Mouse (Mus musculus) splenic B cell, adult 2 months (primary cell): ENCODE measurements at regions not wholly inside any gene's neighbourhood (a gene's known extent, or its start where the extent isn't known, plus 50 kb on each side); places are given as distances from the start of the nearest gene placed in this dataset.

ENCODE experiments used
- DNase-seq: peaks from one replicate; pipeline ENCODE4 v3.0.0-alpha.2; 2011; ENCODE audit warnings: low read depth, low spot score
- H3K27me3 ChIP-seq: 2 replicates; pipeline ENCODE4 v1.6.1; 2012; ENCODE audit warnings: mild to moderate bottlenecking, low read length, moderate library complexity, mixed read lengths; ENCODE audit not compliant: control insufficient read depth, poor library complexity, insufficient read depth, severe bottlenecking
- H3K36me3 ChIP-seq: 2 replicates; pipeline ENCODE4 v1.6.1; 2012; ENCODE audit warnings: mild to moderate bottlenecking, low read length, moderate library complexity, mixed read lengths; ENCODE audit not compliant: control insufficient read depth, poor library complexity, insufficient read depth, severe bottlenecking

- DNase-seq, result no peak
Measured at GRCm38 (mm10) chr10:9509092-9509671, 165.8 kb downstream of the Samd5 start.

GRCm38 (mm10) chr10:9503569-9504493 is 171.2 kb downstream of the Samd5 start:
- Histone ChIP-seq H3K27me3 (no peaks in the 10 kb centered on the region), H3K36me3 (no peaks in the 10 kb centered on the region)
- DNase-seq, result no peak

More at GRCm38 (mm10) chr10:9509092-9509671, 165.8 kb downstream of the Samd5 start:
- Histone ChIP-seq H3K27me3 (no peaks in the 10 kb centered on the region), H3K36me3 (no peaks in the 10 kb centered on the region)

DNA sequence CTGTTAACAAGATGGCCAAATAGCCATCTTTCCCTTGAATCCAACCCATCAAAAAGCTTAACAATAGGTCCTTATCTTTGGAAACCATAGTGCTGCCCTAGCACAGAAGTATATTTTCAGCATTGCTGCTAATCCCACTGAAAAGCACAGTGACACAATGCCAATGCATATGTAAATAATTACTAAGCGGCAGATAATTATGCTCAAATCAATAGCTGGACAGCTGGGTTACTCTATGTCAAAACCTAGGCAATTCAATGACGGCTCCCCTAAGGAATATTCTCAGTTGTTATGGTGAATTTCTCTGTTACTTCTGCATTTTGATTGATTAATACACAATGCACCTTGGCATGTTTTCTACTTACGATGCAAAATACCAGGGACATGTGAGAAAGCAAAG is 176.5 kb downstream of the Samd5 start:
- H3K27me3 ChIP-seq, result no peaks in the 10 kb centered on the region
- H3K36me3 ChIP-seq, result no peaks in the 10 kb centered on the region
- DNase-seq, result no peak

GRCm38 (mm10) chr10:9497021-9497420 is 178.0 kb downstream of the Samd5 start:
- H3K27me3 ChIP-seq, result no peaks in the 10 kb centered on the region
- H3K36me3 ChIP-seq, result no peaks in the 10 kb centered on the region
- no peak for DNase-seq

DNA sequence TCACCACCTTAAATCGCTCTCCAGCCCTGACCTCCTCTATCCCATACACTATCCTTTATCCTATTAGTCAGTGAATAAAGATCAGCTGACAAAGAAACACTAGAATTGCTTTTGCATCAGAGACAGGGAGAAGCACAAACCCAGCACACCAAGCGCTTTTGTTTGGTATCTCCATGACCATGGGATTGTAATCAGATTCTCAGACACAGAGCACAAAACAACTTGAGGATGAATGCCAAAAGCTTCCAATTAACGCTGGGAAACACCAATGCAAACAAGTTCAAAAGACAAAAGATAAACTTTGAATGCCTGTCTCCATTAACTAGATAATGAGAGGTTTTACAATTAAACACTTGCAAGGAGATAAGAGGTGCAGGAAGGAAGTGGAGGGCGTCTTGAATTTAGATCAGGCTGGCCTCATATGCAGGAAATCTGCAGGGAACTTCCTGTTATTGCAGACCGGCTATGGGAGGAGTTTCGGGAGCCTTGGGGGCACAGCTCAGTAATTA is 179.8 kb downstream of the Samd5 start:
- no peaks in the 10 kb centered on the region for H3K36me3 ChIP-seq
- H3K27me3 ChIP-seq, result no peaks in the 10 kb centered on the region
- DNase-seq, result no peak

GRCm38 (mm10) chr10:9490416-9490815 is 184.6 kb downstream of the Samd5 start:
- H3K36me3 ChIP-seq, result no peaks in the 10 kb centered on the region
- H3K27me3 ChIP-seq, result no peaks in the 10 kb centered on the region
- no peak for DNase-seq

DNA sequence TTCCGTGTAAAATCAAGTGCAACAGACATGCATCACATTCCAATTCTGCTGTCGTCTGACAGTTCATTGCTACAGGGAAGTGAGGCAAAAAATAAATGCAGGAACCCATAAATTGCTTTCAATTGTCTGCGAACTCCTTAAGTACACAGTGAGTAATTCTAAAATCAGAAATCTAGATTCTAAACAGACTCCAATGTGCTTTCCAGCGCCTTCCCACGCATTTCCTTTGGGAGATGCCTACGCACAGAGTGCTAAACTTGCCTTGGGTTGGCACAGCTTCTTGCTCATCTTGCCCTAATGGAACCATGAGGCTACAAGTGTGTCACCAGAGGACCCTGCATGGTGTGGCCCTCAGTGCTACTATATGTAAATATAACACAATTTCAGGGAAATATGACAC is 212.6 kb downstream of the Samd5 start:
- no peaks in the 10 kb centered on the region for H3K27me3 ChIP-seq
- no peak for DNase-seq
- no peaks in the 10 kb centered on the region for H3K36me3 ChIP-seq

DNA sequence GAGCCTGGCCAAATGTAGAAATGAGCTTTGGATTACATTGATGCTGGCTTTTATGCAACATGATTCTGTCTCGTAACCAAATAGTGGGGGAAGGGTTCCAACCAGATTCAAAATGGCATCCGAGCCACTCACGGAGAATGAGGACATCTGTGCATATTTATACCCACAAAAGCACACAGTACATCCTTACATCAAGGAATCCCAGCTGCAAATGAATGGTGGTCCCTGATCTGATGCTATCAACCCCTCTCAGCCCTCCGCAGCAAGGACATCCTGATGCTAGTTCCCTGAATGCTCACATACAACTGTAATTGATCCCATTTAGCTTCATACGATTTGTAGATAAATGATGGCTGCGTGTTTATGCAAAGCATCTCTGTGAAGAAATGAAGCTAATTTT is 215.9 kb downstream of the Samd5 start:
- H3K27me3 ChIP-seq, result no peaks in the 10 kb centered on the region
- DNase-seq, result no peak
- no peaks in the 10 kb centered on the region for H3K36me3 ChIP-seq

DNA sequence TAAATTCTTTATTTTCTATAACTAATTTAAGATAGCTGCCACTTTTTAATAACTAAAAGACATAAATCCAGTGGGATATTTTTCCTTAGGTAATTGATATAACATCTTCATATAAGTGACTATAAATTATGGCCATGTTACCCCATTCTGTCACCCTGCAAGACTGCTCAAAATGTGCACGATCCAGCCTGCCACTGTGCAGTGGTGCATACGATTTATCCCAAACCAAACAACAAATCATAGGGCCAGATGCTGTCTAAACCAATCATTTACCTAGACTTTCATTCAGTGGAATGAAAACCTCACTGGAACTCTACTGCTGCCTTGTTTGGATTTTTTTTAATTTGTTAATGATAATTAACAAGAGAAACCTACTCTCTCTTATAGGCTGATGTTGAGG is 216.5 kb downstream of the Samd5 start:
- Histone ChIP-seq H3K36me3 (no peaks in the 10 kb centered on the region), H3K27me3 (no peaks in the 10 kb centered on the region)
- no peak for DNase-seq

GRCm38 (mm10) chr10:9457222-9457621 is 217.8 kb downstream of the Samd5 start:
- Histone ChIP-seq H3K36me3 (no peaks in the 10 kb centered on the region), H3K27me3 (no peaks in the 10 kb centered on the region)
- DNase-seq, result no peak

DNA sequence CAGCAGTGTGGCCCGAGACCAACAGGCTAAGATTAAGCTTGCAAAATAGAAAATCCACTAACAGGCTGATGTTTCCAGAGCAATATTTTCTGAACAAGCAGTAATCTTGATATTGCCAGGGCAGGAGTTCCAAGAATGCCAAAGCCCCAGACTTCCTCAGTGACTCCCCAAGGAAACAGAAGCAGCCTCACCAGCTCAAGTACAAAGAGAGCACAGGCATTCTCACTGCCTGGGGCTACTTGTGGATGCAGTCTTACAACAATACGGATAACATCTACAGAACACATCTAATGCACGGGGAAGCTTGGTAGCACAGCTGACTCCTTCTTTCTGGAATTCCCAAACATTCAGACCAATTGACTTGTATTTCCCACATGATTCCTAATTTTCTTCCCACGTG is 235.9 kb downstream of the Samd5 start:
- no peaks in the 10 kb centered on the region for H3K27me3 ChIP-seq
- no peak for DNase-seq
- H3K36me3 ChIP-seq, result no peaks in the 10 kb centered on the region

DNA sequence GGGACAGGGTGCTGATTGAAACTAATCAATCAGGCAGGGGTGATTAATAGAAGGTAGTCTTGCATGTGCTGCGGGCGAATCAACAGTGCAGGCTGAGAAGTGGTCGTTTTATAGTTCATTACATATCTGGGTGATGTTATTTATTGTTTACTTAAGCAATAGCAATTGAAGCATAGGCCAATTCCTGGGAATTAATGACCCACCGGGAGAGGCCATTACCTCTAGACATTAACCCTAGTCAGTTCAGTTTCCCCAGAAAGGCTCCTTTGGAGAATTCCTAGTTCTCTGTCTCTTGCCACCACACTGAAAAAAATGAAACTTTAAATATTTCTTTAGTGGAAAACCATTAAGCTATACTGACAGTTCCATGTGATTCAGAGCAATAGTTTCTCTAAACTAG is 236.6 kb downstream of the Samd5 start:
- DNase-seq, result no peak
- no peaks in the 10 kb centered on the region for H3K36me3 ChIP-seq
- no peaks in the 10 kb centered on the region for H3K27me3 ChIP-seq

DNA sequence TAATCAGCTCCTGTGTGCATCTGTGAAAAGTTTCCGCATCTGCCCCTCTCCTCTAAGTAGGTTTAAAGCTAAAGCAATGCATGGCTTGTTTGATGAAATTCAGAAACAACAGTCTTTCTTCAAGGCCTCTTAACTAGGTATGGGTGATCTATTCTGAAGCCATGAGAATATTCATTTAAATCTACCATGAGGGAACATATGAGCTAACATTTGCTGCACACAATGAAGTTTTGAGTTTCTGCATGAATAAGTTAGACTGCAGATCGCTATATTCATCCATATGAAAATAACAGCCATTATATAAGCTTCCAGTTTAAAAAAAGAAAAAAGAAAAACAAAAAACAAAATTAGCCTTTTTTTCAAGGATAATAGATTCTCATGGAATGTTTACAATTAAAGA is 245.9 kb downstream of the Samd5 start:
- DNase-seq, result no peak
- Histone ChIP-seq H3K27me3 (no peaks in the 10 kb centered on the region), H3K36me3 (no peaks in the 10 kb centered on the region)

DNA sequence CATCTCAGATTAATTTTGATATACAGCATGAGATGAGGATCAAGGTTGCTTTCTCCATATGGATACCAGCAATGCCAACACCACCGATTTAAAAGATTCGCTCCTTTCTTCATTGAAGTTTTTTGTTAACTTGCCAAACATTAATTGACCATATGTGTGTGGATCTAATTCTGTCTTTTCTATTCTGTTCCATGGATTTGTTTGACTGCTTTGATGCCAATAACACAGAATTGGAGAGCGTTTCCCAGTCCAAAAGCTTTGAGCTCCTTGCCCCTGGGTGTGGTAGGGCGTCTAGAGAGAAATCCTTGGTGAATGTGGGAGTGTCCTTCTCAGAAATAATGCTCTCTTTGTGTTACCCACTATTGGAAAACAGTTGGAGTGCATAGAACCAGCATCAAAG is 254.3 kb downstream of the Samd5 start:
- Histone ChIP-seq H3K36me3 (no peaks in the 10 kb centered on the region), H3K27me3 (no peaks in the 10 kb centered on the region)
- no peak for DNase-seq

DNA sequence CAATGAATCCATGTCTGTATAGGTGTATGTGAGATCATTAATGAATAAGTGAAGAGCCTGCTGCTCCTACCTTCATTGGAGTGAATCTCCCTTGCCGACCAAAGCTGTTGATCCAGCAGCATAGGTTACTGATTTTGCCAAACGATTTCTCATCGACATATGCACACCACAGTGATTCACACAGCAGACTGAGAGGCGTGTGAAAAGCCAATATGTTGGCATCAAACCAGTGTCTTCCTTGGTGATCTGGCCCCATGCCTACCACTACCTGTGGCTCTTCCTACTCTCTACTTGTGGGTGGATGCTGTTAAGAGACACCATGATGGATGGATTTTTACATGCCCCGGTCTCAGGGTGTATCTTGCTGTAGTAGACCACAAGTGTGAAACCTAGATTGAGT is 258.3 kb downstream of the Samd5 start:
- H3K36me3 ChIP-seq, result no peaks in the 10 kb centered on the region
- no peaks in the 10 kb centered on the region for H3K27me3 ChIP-seq
- DNase-seq, result no peak
